Mouse (Mus musculus) testis, adult 2 months (tissue): ENCODE data around the gene Nr1h2.
A peak's percentile ranks its signal among the peaks of the same experiment; 100 is the strongest.

Experiments used
- CTCF ChIP-seq: fragments of 200-500 bp; IDR thresholded peaks from 2 replicates; pipeline ENCODE4 v1.5.1; 2012; ENCODE audit warnings: low read depth, mild to moderate bottlenecking, inconsistent platforms, low read length, moderate library complexity; ENCODE audit not compliant: control insufficient read depth, insufficient read depth, insufficient replicate concordance
- POLR2A ChIP-seq: fragments of 200-500 bp; IDR thresholded peaks from 2 replicates; pipeline ENCODE4 v1.6.1; 2012; ENCODE audit warnings: low read depth, mild to moderate bottlenecking, inconsistent platforms, low read length, moderate library complexity; ENCODE audit not compliant: control insufficient read depth

GRCm38 (mm10) chr7:44548497-44549087 lies 5.2 kb downstream of the Nr1h2 start, which contains the start of gene Pold1:
- TF ChIP-seq CTCF (peak; percentile 67; the same call in 1 of the 2 replicates), POLR2A (no peak)
